Mouse (Mus musculus) liver, embryonic 18 days (tissue): ENCODE results near the gene Rbm38. TPM values are rescaled to one million over a fixed set of nuclear protein-coding genes. Genes with fewer than 3 reads are reported as not detected.

Experiments
- polyA plus RNA-seq: library from polyadenylated mRNA; depleted of rRNA; stranded (reverse); fragments of >200 nt; gene quantifications from 2 replicates; pipeline ENCODE4 v1.2.3, GENCODE M21; 2012; rRNA removed

The Rbm38 gene
- 128 and 149 TPM in 2 replicates for polyA plus RNA-seq

DNA sequence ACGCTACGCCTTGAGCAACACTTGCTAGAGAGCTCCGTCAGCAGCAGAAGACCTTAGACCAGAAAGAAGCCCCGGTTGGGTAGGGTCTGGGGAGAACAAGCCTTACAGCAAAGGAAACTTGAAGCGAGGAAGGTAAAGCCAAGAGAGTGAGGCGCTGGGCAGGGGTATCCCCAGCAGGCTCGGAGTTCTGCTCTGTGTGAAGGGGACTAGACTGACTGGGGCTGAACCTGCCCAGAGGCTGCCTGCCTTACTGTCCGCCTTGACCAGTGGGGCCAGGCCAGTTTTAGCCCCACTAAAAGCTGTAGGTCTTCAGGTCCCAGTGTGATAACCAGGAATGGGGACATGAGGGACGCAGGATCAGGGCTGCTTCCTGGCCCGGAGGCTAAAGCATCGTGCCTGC is at the start of gene Rbm38:
TSS of gene Rbm38 (plus strand) at position 69 of the 400 bp plus-strand sequence.

DNA sequence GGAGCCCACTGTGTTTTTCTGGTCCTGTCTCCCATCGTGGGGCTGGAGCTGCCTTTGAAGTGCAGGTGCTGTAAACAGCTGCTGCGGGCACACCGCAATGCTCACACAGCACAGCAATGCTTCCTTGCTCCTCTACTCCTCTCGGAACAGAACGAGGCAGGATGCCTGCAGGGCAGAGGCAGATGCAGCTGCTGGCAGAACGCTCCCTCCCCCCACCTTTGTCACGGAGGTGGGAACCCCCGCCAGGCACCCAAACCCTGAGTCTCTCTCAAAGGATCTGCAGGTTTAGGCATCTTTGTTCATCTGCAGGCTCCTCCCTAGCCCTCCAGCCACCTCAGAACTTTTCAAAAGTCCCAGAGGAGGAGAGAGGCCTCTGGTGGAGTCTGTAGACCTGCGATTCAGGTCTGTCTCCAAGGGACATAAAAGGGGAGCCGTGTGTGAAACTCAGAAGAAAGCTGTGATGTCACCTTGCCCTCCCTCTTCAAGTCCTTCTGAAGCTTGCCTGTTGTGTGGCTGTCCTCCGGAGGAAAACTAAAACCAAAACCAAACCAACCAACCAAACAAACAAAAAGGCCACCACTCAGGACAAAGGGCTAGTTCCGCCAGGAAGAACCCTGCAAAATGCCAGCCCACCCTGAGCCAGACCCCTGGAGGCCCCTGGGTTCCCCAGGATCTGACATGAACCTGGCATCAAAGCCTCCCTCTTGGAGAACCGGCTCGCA is 42.7 kb upstream of the Rbm38 start, which contains the start of gene Spo11:
TSS of gene Spo11 (plus strand) at position 292 of the 722 bp plus-strand sequence.

DNA sequence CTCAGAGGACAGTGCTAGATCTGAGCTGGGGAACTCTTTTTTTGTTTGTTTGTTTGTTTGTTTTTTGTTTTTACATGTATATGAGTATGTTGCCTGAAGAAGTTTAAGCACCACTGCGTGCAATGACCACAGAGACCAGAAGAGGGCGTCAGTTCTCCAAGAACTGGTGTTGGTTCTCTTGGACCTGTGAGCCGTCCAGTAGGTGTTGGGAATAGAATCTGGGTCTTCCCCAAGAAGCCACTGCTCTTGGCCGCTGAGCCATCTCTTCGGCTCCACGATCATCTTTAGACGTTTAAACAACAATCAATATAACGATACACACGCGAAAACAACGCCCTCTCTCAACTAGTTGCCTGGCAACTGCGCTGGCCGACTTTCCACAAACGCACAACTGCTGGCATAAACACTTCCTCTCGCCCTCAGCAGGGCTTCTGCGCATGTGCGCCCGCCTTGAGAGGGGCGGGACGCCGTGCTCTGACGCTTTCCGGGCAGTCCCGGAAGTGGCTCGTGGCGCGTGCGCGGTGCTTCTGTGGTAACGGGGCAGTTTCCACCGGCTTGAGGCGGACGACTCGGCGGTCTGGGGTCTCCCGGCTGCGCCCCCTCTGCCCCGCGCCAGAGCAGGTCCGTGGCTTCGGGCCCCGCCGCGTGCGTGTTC is 20.5 kb upstream of the Rbm38 start, which contains the start of gene Rae1:
TSS of gene Rae1 (plus strand) at position 488 of the 655 bp plus-strand sequence.

Other genes with a start within 250 kb of the Rbm38 start
- gene Bmp7, start 80.2 kb upstream of the Rbm38 start, polyA plus RNA-seq: 0.31 and 0.49 TPM in 2 replicates
- 0.11 and 0.14 TPM in 2 replicates for gene Spo11, start 42.8 kb upstream of the Rbm38 start, polyA plus RNA-seq
- 31.5 and 35.7 TPM in 2 replicates for gene Rae1, start 20.4 kb upstream of the Rbm38 start, polyA plus RNA-seq
- 0.02 and 0.05 TPM in 2 replicates for gene Ctcfl, start 99.0 kb downstream of the Rbm38 start, polyA plus RNA-seq
- gene Pck1, start 132.6 kb downstream of the Rbm38 start, polyA plus RNA-seq: 4.1 and 4.2 TPM in 2 replicates
- gene Zbp1, start 198.4 kb downstream of the Rbm38 start, polyA plus RNA-seq: 4.9 and 9.5 TPM in 2 replicates